Mouse (Mus musculus) C2C12 (cell line): ENCODE data around the gene Actr3b. TPM values are rescaled to one million over a fixed set of nuclear protein-coding genes. Genes with fewer than 3 reads are reported as not detected.

Source experiments
- H3K27me3 ChIP-seq: one replicate; pipeline ENCODE4 v1.6.1; 2011; ENCODE audit not compliant: control insufficient read depth, insufficient read depth, insufficient read length
- H3K36me3 ChIP-seq: one replicate; pipeline ENCODE4 v1.6.1; 2011; ENCODE audit not compliant: control insufficient read depth, insufficient read depth
- H3K4me3 ChIP-seq: one replicate; pipeline ENCODE4 v1.5.1; 2011; ENCODE audit warnings: mild to moderate bottlenecking, control low read depth; ENCODE audit not compliant: poor library complexity, insufficient read depth, severe bottlenecking
- H3K79me2 ChIP-seq: one replicate; pipeline ENCODE4 v1.6.1; 2011; ENCODE audit not compliant: control insufficient read depth, insufficient read depth
- H3K79me3 ChIP-seq: one replicate; pipeline ENCODE4 v1.6.1; 2011; ENCODE audit warnings: low read depth, control low read depth
- H3ac ChIP-seq: one replicate; pipeline ENCODE3; 2011; ENCODE audit warnings: low read depth; ENCODE audit not compliant: control insufficient read depth, insufficient read length
- CEBPB ChIP-seq: IDR thresholded peaks from one replicate; pipeline ENCODE4 v1.6.1; 2011; ENCODE audit warnings: low read depth, mild to moderate bottlenecking, control low read depth, moderate library complexity
- CTCF ChIP-seq: IDR thresholded peaks from one replicate; pipeline ENCODE4 v1.5.1; 2011; ENCODE audit not compliant: control insufficient read depth, insufficient read depth, insufficient read length
- FOSL1 ChIP-seq: IDR thresholded peaks from one replicate; pipeline ENCODE4 v1.8.0; 2011; ENCODE audit warnings: mild to moderate bottlenecking, low read length; ENCODE audit not compliant: poor library complexity, insufficient read depth, severe bottlenecking
- MAX ChIP-seq: IDR thresholded peaks from one replicate; pipeline ENCODE4 v1.6.1; 2011; ENCODE audit warnings: mild to moderate bottlenecking, control low read depth
- MYOD1 ChIP-seq: IDR thresholded peaks from one replicate; pipeline ENCODE4 v1.6.1; 2011; ENCODE audit warnings: low read depth; ENCODE audit not compliant: control insufficient read depth, insufficient read length
- MYOG ChIP-seq: IDR thresholded peaks from one replicate; pipeline ENCODE4 v1.6.1; 2011; ENCODE audit not compliant: control insufficient read depth, insufficient read length; ENCODE audit errors: extremely low read depth
- USF1 ChIP-seq: IDR thresholded peaks from one replicate; pipeline ENCODE4 v1.6.1; 2011; ENCODE audit warnings: low read depth, mild to moderate bottlenecking, control low read depth, moderate library complexity
- polyA plus RNA-seq: library from polyadenylated mRNA; unstranded; fragments of >200 nt; fragmentation: generic; extraction: Trizol; gene quantifications from one replicate; pipeline ENCODE4 v1.2.1, GENCODE M21; 2012; ENCODE audit warnings: missing spikeins

The Actr3b gene
- polyA plus RNA-seq, 1 experiment = 0.66 TPM

DNA sequence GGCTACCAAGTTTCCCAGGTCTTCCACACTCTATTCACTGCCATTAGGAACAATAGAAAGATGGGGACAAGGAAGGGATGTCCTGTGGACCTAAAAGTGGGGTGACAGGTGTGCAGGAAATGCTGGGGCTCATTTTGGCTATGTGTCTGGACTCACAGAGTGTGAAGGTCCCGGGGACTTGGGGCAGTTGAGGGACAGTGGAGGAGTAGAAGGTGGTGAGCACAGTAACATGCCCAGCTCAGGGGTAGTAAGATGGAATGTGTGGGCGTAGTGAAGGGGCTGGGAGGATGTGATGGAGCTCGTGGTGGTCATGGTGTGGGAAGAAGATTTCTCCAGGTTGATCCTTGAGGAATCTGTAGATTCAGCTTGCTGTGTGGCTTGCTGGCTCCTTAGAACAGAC lies 118.2 kb downstream of the Actr3b start:
- Histone ChIP-seq H3K79me2 (no peaks in the 10 kb centered on the region), H3ac (no peak overlapping the region), H3K4me3 (no peak overlapping the region), H3K79me3 (no peaks in the 10 kb centered on the region), H3K27me3 (no peaks in the 10 kb centered on the region), H3K36me3 (no peaks in the 10 kb centered on the region)
- TF ChIP-seq MYOG (no peak), CEBPB (no peak)

DNA sequence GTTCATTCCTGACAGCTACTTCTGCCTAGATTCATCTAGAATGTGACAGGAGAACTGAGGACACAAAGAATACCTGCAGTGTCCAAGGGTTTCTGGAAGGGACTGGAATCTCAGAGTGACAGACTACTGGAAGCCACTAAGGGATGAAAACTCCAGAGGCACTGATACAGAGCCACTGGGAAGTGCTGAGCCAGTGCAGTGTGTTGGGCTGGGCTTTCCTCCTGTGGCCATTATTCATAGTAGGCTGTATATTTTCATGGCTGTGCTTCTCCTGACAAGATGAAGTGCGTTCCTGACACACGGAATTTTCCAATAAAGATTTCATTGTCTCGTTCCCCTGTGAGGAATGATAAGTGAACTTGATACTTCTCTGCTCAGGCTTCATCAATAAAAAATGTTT lies 126.9 kb downstream of the Actr3b start:
- no peaks in the 10 kb centered on the region for H3K79me2 ChIP-seq
- no peaks in the 10 kb centered on the region for H3K36me3 ChIP-seq
- no peak overlapping the region for H3ac ChIP-seq
- no peak overlapping the region for H3K4me3 ChIP-seq
- H3K27me3 ChIP-seq = no peaks in the 10 kb centered on the region
- H3K79me3 ChIP-seq = no peaks in the 10 kb centered on the region
- no peak for TF ChIP-seq MYOD1
- TF ChIP-seq FOSL1 = no peak
- TF ChIP-seq CTCF = no peak
- no peak for TF ChIP-seq MAX

DNA sequence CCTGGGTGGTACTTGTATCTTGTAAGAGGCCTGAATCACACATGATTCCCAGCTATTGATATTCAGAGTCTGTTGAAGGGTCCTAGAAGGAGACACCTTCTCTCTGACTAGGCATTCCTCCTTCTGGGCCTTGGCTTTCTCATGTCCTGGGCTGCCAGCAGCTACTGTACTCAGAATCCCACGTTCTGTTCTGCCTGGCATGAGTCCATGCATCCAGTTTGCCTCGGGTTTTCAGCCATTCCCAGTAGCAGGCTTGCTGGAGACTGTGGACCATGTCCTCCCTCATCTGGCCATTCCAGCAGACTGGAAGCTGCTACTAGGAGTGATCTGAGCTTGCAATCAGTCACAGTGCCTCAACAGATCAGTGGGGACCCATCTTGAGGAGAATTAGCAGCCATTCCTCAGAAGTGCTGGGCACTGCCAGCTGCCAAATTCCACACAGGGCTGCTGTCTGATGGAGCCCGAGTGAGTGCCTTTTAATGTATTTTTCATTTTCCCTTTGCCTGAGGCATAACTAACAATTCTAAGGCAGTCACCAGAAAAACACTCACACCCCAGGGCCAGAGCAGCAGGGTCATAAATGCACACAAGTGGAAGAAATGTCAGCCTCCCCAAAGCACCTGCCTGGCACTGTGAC lies 130.1 kb downstream of the Actr3b start:
- Histone ChIP-seq H3K4me3 (no peak overlapping the region), H3K79me3 (no peaks in the 10 kb centered on the region), H3K36me3 (no peaks in the 10 kb centered on the region), H3K27me3 (no peaks in the 10 kb centered on the region), H3ac (no peak overlapping the region), H3K79me2 (no peaks in the 10 kb centered on the region)
- TF ChIP-seq CEBPB (no peak), MAX (no peak), MYOD1 (no peak), MYOG (no peak), FOSL1 (no peak), CTCF (no peak), USF1 (no peak)

DNA sequence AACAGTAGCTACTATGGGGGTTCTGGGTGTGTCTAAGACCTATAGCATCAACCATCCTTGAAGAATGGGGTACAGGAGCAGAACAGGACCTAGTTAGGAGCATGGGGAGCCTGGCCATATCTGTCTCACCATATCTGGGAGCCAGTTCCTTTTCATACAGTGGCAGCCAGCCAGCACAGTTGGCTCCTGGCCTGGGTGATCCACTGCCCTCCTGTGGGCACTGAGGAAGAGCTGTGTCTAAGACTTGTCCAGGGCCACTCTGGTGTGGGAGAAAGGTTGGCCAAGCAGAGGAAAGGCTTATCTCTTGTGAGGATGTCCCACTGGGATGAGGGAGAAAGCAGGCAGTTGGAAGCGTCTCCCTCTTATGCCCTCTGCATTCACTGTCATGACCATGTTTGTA lies 131.5 kb downstream of the Actr3b start:
- Histone ChIP-seq H3K36me3 (no peaks in the 10 kb centered on the region), H3ac (no peak overlapping the region), H3K79me3 (no peaks in the 10 kb centered on the region), H3K79me2 (no peaks in the 10 kb centered on the region), H3K4me3 (no peak overlapping the region), H3K27me3 (no peaks in the 10 kb centered on the region)
- TF ChIP-seq MYOD1 = no peak
- TF ChIP-seq CEBPB = no peak
- TF ChIP-seq MAX = no peak
- no peak for TF ChIP-seq FOSL1
- TF ChIP-seq USF1 = no peak
- TF ChIP-seq MYOG = no peak
- no peak for TF ChIP-seq CTCF

Other genes starting within 250 kb of the Actr3b start
- gene Cct8l1, start 243.9 kb upstream of the Actr3b start, polyA plus RNA-seq = not detected
- 7.2 TPM for gene Xrcc2, start 54.2 kb upstream of the Actr3b start, polyA plus RNA-seq
- gene Gm21663, start 182.4 kb downstream of the Actr3b start, polyA plus RNA-seq = not detected
- gene Gm21671, start 194.4 kb downstream of the Actr3b start, polyA plus RNA-seq = not detected
- gene Gm21680, start 212.7 kb downstream of the Actr3b start, polyA plus RNA-seq = not detected
- not detected for gene Gm21698, start 228.7 kb downstream of the Actr3b start, polyA plus RNA-seq
- not detected for gene Gm1979, start 244.8 kb downstream of the Actr3b start, polyA plus RNA-seq